Mouse (Mus musculus): ENCODE data around the gene Ccdc13. TPM values are rescaled to one million over a fixed set of nuclear protein-coding genes. Genes with fewer than 3 reads are reported as not detected.

Gene Ccdc13
- total RNA-seq (2012; rRNA removed), result not detected in 2 replicates
- polyA plus RNA-seq (2012; ENCODE audit: insufficient read depth in 1 of 2, insufficient read length in 2 of 2, low read depth in 1 of 2, low replicate concordance in 2 of 2, missing spikeins in 1 of 2), result not detected

DNA sequence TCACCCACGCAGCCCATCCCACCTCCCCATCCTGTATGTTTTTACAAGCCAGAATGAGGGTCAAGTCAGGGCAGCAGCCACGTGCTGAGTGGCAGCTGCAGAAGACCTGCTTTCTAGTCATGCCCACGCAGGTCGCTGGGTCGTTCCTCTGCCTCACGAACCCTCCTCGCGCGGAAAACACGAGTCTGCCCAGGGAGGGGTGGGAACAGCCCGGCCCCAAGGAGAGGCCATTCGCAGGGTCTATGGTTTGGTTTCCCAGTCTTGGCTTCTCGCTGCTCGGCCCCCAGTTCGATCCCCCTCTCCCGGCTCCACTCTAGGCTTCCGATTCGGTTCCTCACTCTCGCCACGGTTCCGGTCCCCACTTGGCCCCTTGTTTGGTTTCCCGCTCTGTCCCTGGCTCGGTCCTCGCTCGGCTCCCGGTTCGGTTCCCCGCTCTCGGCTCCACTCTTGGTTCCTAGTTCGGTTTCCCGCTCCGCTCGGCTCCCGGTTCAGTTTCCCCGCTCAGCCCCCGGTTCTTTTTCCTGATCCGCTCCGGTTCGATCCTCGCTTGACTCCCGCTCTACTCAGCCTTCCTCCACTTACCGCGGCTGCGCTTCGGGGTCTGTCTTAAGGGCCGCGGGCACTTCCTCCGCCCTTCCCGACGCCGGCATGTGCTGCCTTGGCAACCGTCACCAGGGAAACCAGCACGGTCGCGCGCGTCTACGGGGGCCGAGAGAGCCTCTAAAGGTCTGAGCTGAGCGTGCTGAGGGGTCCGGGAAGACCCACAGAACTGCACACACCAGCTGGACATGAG lies at the start of gene Ccdc13:
Gene Ccdc13 (minus strand): TSS at position 633 of the 793 bp plus-strand sequence.
- no peak within 1 kb of the TSS for H3K27ac ChIP-seq (ENCODE audit: control insufficient read depth, low read depth, low read length)
- H3K9me3 ChIP-seq (replicated peaks; ENCODE audit: insufficient read depth, low read length), result no peaks in the 10 kb centered on the region
- DNase-seq (ENCODE audit: low read depth, low spot score), result no peak
- TF ChIP-seq SMC3 (IDR thresholded peaks at IDR 0.05; ENCODE audit: low read depth, low read length) (no peak), CHD1 (IDR thresholded peaks at IDR 0.05; ENCODE audit: low read depth, low read length) (no peak)
- no peak within 1 kb of the TSS for H3K9ac ChIP-seq (ENCODE audit: control insufficient read depth, low read depth, low read length, poor library complexity, severe bottlenecking)
- H3K4me1 ChIP-seq (ENCODE audit: control insufficient read depth in 1 of 2, insufficient read depth in 2 of 2, low read length in 2 of 2), result no peaks in the 10 kb centered on the region
- H3K79me2 ChIP-seq (ENCODE audit: control insufficient read depth, insufficient read depth, low read length, poor library complexity), result no peaks in the 10 kb centered on the region
- H3K36me3 ChIP-seq (ENCODE audit: control insufficient read depth in 1 of 2, insufficient read depth in 2 of 2, low read length in 2 of 2), result no peaks in the 10 kb centered on the region
- H3K27me3 ChIP-seq (ENCODE audit: control insufficient read depth in 1 of 2, insufficient read depth in 2 of 2, low read length in 2 of 2), result no peaks in the 10 kb centered on the region
- no peak within 1 kb of the TSS for H3K4me3 ChIP-seq (ENCODE audit: control insufficient read depth in 1 of 2, insufficient read depth in 1 of 2, low read depth in 2 of 2, low read length in 2 of 2)

DNA sequence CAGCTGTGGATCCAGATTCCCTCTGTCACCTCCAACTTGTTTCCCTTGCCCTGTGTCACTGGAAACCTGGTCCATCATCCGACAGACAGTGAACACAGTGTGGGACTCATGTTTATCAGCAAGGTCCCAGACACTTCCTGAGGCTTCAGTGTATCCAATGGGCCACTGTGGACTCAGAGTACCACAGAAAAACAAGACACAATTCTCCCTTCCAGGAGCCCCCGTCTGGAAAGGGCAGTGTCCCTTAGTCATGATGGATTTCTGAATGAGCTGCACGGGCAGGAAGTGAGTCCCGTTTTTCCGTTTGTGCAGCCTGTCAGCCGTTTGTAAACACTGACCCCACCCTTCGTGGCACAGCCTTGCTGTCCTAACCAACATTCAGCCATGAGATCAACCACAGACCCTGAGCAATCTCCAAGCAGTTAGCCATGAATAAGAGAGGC lies 42.8 kb upstream of the Ccdc13 start:
- H3K4me3 ChIP-seq (ENCODE audit: control insufficient read depth in 1 of 2, insufficient read depth in 1 of 2, low read depth in 2 of 2, low read length in 2 of 2), result peak overlapping the region; percentile 5 to 10; a peak in 3 of 4 replicates
- no peaks in the 10 kb centered on the region for H3K9me3 ChIP-seq (replicated peaks; ENCODE audit: insufficient read depth, low read length)
- peak overlapping the region; percentile 28; the same call in 1 of the 2 replicates for H3K9ac ChIP-seq (ENCODE audit: control insufficient read depth, low read depth, low read length, poor library complexity, severe bottlenecking)
- H3K27me3 ChIP-seq (ENCODE audit: control insufficient read depth in 1 of 2, insufficient read depth in 2 of 2, low read length in 2 of 2), result no peaks in the 10 kb centered on the region
- H3K79me2 ChIP-seq (ENCODE audit: control insufficient read depth, insufficient read depth, low read length, poor library complexity), result no peaks in the 10 kb centered on the region
- no peaks in the 10 kb centered on the region for H3K36me3 ChIP-seq (ENCODE audit: control insufficient read depth in 1 of 2, insufficient read depth in 2 of 2, low read length in 2 of 2)
- H3K4me1 ChIP-seq (ENCODE audit: control insufficient read depth in 1 of 2, insufficient read depth in 2 of 2, low read length in 2 of 2), result no peaks in the 10 kb centered on the region; a peak in 1 of 4 replicates
- H3K27ac ChIP-seq (ENCODE audit: control insufficient read depth, low read depth, low read length), result no peak overlapping the region
- TF ChIP-seq TAL1 (IDR thresholded peaks at IDR 0.05; ENCODE audit: low read length) (peak; percentile 72), NRF1 (IDR thresholded peaks at IDR 0.05; ENCODE audit: insufficient read depth, low read depth, low read length, poor library complexity, severe bottlenecking) (no peak), RCOR1 (IDR thresholded peaks at IDR 0.05; ENCODE audit: low read depth, low read length) (no peak), MYB (IDR thresholded peaks at IDR 0.05; ENCODE audit: low read depth, low read length) (peak; percentile 36; the same call in 1 of the 2 replicates), BHLHE40 (IDR thresholded peaks at IDR 0.05; ENCODE audit: borderline replicate concordance, low read depth, low read length) (no peak)
- DNase-seq (ENCODE audit: low read depth, low spot score), result peak; percentile 48

DNA sequence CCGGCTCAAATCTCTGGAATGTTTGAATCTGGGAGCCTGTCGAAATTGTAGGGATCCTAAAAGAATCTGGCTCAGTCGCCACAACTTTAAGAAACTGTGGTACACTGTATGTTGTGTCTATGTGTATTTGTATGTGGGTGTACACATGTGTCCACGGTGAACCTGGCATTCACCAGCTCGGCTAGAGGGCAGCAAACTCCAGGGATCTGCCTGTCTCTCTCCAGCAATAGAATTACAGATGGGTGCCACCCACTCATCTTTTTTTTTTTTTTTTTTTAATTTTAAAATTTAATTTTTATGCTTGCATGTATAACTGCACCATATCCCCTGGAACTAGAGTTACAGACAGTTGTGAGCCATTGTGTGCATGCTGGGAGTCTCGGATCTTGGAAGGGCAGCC lies 42.0 kb upstream of the Ccdc13 start:
- Histone ChIP-seq H3K27me3 (ENCODE audit: control insufficient read depth in 1 of 2, insufficient read depth in 2 of 2, low read length in 2 of 2) (no peaks in the 10 kb centered on the region), H3K4me3 (ENCODE audit: control insufficient read depth in 1 of 2, insufficient read depth in 1 of 2, low read depth in 2 of 2, low read length in 2 of 2) (peak overlapping the region; percentile 5 to 10), H3K79me2 (ENCODE audit: control insufficient read depth, insufficient read depth, low read length, poor library complexity) (no peaks in the 10 kb centered on the region), H3K9me3 (replicated peaks; ENCODE audit: insufficient read depth, low read length) (no peaks in the 10 kb centered on the region), H3K9ac (ENCODE audit: control insufficient read depth, low read depth, low read length, poor library complexity, severe bottlenecking) (peak overlapping the region; percentile 14; the same call in 1 of the 2 replicates), H3K36me3 (ENCODE audit: control insufficient read depth in 1 of 2, insufficient read depth in 2 of 2, low read length in 2 of 2) (no peaks in the 10 kb centered on the region), H3K27ac (ENCODE audit: control insufficient read depth, low read depth, low read length) (no peak overlapping the region), H3K4me1 (ENCODE audit: control insufficient read depth in 1 of 2, insufficient read depth in 2 of 2, low read length in 2 of 2) (no peaks in the 10 kb centered on the region; a peak in 1 of 4 replicates)
- peak; percentile 47 for DNase-seq (ENCODE audit: low read depth, low spot score)
- TF ChIP-seq ELF1 (IDR thresholded peaks at IDR 0.05; ENCODE audit: low read depth, low read length) (no peak), NRF1 (IDR thresholded peaks at IDR 0.05; ENCODE audit: insufficient read depth, low read depth, low read length, poor library complexity, severe bottlenecking) (no peak), RAD21 (IDR thresholded peaks at IDR 0.05; ENCODE audit: low read depth, low read length) (peak; percentile 33), POLR2AphosphoS2 (IDR thresholded peaks at IDR 0.05; ENCODE audit: low read length) (no peak), KAT2A (conservative IDR thresholded peaks at IDR 0.05; ENCODE audit: low read depth, low read length) (no peak), MYB (IDR thresholded peaks at IDR 0.05; ENCODE audit: low read depth, low read length) (no peak), UBTF (IDR thresholded peaks at IDR 0.05; ENCODE audit: borderline replicate concordance, insufficient read depth, low read depth, low read length) (no peak), USF1 (IDR thresholded peaks at IDR 0.05; ENCODE audit: low read depth, low read length) (no peak), ZC3H11A (IDR thresholded peaks at IDR 0.05; ENCODE audit: low read depth, low read length) (no peak), ZMIZ1 (IDR thresholded peaks at IDR 0.05; ENCODE audit: low read depth, low read length) (no peak), MAX (IDR thresholded peaks at IDR 0.05; ENCODE audit: low read length) (no peak), GATA1 (IDR thresholded peaks at IDR 0.05; ENCODE audit: low read depth, low read length) (no peak), BHLHE40 (IDR thresholded peaks at IDR 0.05; ENCODE audit: borderline replicate concordance, low read depth, low read length) (no peak), ZNF384 (IDR thresholded peaks at IDR 0.05; ENCODE audit: low read depth, low read length) (peak; percentile 71), MAFK (IDR thresholded peaks at IDR 0.05; ENCODE audit: borderline replicate concordance, low read depth, low read length) (no peak), POLR2AphosphoS5 (IDR thresholded peaks at IDR 0.05; ENCODE audit: borderline replicate concordance, low read depth, low read length) (no peak), USF2 (IDR thresholded peaks at IDR 0.05; ENCODE audit: borderline replicate concordance in 1 of 2, insufficient read depth in 1 of 2, low read depth in 1 of 2, low read length in 2 of 2) (no peak), EP300 (IDR thresholded peaks at IDR 0.05; ENCODE audit: low read depth in 1 of 2, low read length in 2 of 2) (no peak), NELFE (IDR thresholded peaks at IDR 0.05; ENCODE audit: low read depth, low read length) (no peak)
